Mouse (Mus musculus): Measurements from ENCODE around the gene Olfr68. TPM values are rescaled to one million over a fixed set of nuclear protein-coding genes. Genes with fewer than 3 reads are reported as not detected.
"Not testable (repeated sequence)": the region's sequence is repeated elsewhere in the genome, so short reads cannot be mapped to it uniquely, and the experiment has no call there.

Olfr68 gene
- polyA plus RNA-seq (2012; ENCODE audit: insufficient read depth, insufficient read length, missing spikeins): not detected in 2 replicates

GRCm38 (mm10) chr7:103779598-103779997 is at the start of gene Olfr68:
Olfr68 (minus strand) TSS chr7:103779698.
- Histone ChIP-seq H3K27ac (ENCODE audit: insufficient read depth, low read depth, low read length) (no peak within 1 kb of the TSS), H3K4me3 (ENCODE audit: insufficient read depth, low read length) (no peak within 1 kb of the TSS), H3K4me1 (ENCODE audit: control insufficient read depth, insufficient read depth, low read length) (no peaks in the 10 kb centered on the region)
- TF ChIP-seq CTCF (IDR thresholded peaks at IDR 0.05; ENCODE audit: low read depth, low read length) (no peak), POLR2A (IDR thresholded peaks at IDR 0.05; ENCODE audit: borderline replicate concordance, low read depth, low read length) (no peak)

DNA sequence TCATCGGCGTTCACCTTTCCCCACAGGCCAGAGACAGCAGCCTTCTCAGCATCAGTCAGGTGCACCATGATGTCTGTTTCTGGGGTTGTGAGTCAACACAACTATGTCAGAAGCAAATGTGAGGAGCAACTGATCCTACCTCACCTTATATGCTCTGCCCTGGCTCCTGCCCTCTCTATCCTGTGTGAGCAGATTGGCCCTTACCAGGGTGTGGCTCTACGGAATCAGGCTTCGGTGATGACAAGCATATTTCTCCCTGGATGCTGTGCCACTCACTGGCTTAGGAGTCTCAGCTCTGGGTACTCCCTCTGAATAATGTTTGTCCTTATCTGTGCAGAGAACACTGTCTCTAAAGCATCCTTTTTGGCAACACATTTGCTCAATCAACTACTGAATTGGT is 48.3 kb upstream of the Olfr68 start, which contains the start of gene Hbb-bs:
TSS of gene Hbb-bs (minus strand) at position 289 of the 400 bp plus-strand sequence.
- Histone ChIP-seq H3K27ac (ENCODE audit: insufficient read depth, low read depth, low read length) (no peak within 1 kb of the TSS), H3K4me3 (ENCODE audit: insufficient read depth, low read length) (no peak within 1 kb of the TSS), H3K4me1 (ENCODE audit: control insufficient read depth, insufficient read depth, low read length) (no peaks in the 10 kb centered on the region)
- TF ChIP-seq CTCF (IDR thresholded peaks at IDR 0.05; ENCODE audit: low read depth, low read length): no peak
- no peak for TF ChIP-seq POLR2A (IDR thresholded peaks at IDR 0.05; ENCODE audit: borderline replicate concordance, low read depth, low read length)

GRCm38 (mm10) chr7:103827139-103827538 is 47.6 kb upstream of the Olfr68 start:
- not testable (repeated sequence) for H3K4me1 ChIP-seq (ENCODE audit: control insufficient read depth, insufficient read depth, low read length); H3K27ac ChIP-seq (ENCODE audit: insufficient read depth, low read depth, low read length); H3K4me3 ChIP-seq (ENCODE audit: insufficient read depth, low read length)

DNA sequence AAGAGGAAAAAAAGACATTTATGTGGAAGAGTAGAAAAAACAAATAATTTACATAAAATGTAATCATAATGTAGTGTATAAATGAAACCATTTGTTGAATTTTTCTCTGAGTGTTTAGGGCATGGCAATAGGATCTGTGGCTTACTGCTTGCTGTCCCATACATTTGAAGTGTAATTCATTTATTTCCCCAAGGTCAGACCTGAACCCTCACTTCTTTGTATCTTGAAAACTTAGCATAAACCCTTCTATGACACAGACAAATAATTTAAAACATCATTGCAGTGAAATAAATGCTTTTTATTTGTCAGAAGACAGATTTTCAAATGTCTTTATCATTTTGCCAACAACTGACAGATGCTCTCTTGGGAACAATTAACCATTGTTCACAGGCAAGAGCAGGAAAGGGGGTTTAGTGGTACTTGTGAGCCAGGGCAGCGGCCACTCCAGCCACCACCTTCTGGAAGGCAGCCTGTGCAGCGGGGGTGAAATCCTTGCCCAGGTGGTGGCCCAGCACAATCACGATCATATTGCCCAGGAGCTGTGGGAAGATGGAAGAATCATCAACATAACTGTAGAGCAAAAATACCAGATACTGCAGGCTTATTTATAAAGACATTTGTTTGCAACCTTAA is 46.9 kb upstream of the Olfr68 start:
- TF ChIP-seq POLR2A (IDR thresholded peaks at IDR 0.05; ENCODE audit: borderline replicate concordance, low read depth, low read length) (no peak), CTCF (IDR thresholded peaks at IDR 0.05; ENCODE audit: low read depth, low read length) (no peak)
- H3K27ac ChIP-seq (ENCODE audit: insufficient read depth, low read depth, low read length): no peak overlapping the region
- no peak overlapping the region for H3K4me3 ChIP-seq (ENCODE audit: insufficient read depth, low read length)
- H3K4me1 ChIP-seq (ENCODE audit: control insufficient read depth, insufficient read depth, low read length): no peaks in the 10 kb centered on the region

DNA sequence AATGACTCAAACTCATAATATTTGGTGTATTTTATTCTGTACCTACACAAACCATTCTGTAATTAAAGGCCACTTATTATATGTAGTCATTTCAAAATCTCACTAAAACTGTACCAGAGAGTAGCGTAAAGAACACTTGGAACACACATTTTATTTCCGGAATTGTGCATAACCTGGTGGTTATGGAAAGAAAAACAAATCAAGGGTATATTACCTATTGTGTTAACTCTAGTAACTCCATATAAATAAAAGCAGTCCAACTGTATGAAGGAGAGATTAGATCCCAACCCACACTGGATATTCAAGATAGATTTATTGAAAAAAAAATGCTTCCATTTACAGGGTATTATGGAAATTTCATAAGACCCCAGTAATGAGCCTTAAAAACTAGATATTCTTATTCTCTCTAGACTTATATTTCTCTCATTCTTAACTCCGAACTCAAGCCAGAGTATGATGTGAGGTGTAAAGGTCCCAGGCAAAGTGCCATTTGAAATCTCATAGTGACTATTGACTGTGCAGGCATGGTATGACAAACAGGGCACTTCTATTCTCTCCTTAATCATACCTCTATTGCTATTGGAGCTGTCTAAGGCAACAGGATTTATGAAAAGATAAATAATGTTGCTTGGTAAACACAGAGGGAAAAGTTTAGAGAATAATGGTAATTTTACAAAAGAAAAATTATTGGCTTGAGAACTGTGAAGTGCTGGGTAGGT is 46.2 kb upstream of the Olfr68 start:
- TF ChIP-seq CTCF (IDR thresholded peaks at IDR 0.05; ENCODE audit: low read depth, low read length) (no peak), POLR2A (IDR thresholded peaks at IDR 0.05; ENCODE audit: borderline replicate concordance, low read depth, low read length) (no peak)
- Histone ChIP-seq H3K27ac (ENCODE audit: insufficient read depth, low read depth, low read length) (no peak overlapping the region), H3K4me3 (ENCODE audit: insufficient read depth, low read length) (no peak overlapping the region), H3K4me1 (ENCODE audit: control insufficient read depth, insufficient read depth, low read length) (no peaks in the 10 kb centered on the region)

GRCm38 (mm10) chr7:103824597-103824996 is 45.1 kb upstream of the Olfr68 start:
- H3K4me3 ChIP-seq (ENCODE audit: insufficient read depth, low read length): no peak overlapping the region
- H3K27ac ChIP-seq (ENCODE audit: insufficient read depth, low read depth, low read length): no peak overlapping the region
- H3K4me1 ChIP-seq (ENCODE audit: control insufficient read depth, insufficient read depth, low read length): no peaks in the 10 kb centered on the region
- TF ChIP-seq CTCF (IDR thresholded peaks at IDR 0.05; ENCODE audit: low read depth, low read length): no peak
- no peak for TF ChIP-seq POLR2A (IDR thresholded peaks at IDR 0.05; ENCODE audit: borderline replicate concordance, low read depth, low read length)

GRCm38 (mm10) chr7:103815085-103815484 is 35.6 kb upstream of the Olfr68 start:
- not testable (repeated sequence) for H3K4me3 ChIP-seq (ENCODE audit: insufficient read depth, low read length); H3K4me1 ChIP-seq (ENCODE audit: control insufficient read depth, insufficient read depth, low read length); H3K27ac ChIP-seq (ENCODE audit: insufficient read depth, low read depth, low read length)

DNA sequence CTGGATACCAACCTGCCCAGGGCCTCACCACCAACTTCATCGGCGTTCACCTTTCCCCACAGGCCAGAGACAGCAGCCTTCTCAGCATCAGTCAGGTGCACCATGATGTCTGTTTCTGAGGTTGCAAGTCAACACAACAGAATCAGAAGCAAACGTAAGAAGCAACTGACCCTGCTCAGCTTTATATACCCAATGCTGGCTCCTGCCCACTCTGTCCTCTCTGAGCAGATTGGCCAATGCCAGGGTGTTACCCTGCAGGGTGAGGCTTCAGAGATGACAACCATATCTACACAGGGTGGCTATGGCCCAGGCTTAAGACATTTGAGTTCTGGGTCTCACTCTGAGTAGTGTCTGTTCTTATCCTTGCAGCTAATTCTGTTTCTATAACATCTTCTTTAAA is 34.3 kb upstream of the Olfr68 start, which contains the start of gene Hbb-bt:
TSS of gene Hbb-bt (minus strand) at position 231 of the 400 bp plus-strand sequence.
- H3K4me3 ChIP-seq (ENCODE audit: insufficient read depth, low read length): no peak within 1 kb of the TSS
- no peak for TF ChIP-seq POLR2A (IDR thresholded peaks at IDR 0.05; ENCODE audit: borderline replicate concordance, low read depth, low read length)
- no peak for TF ChIP-seq CTCF (IDR thresholded peaks at IDR 0.05; ENCODE audit: low read depth, low read length)
- no peak within 1 kb of the TSS for H3K27ac ChIP-seq (ENCODE audit: insufficient read depth, low read depth, low read length)
- no peaks in the 10 kb centered on the region for H3K4me1 ChIP-seq (ENCODE audit: control insufficient read depth, insufficient read depth, low read length)

GRCm38 (mm10) chr7:103813152-103813551 is 33.7 kb upstream of the Olfr68 start:
- H3K4me3 ChIP-seq (ENCODE audit: insufficient read depth, low read length); H3K27ac ChIP-seq (ENCODE audit: insufficient read depth, low read depth, low read length); H3K4me1 ChIP-seq (ENCODE audit: control insufficient read depth, insufficient read depth, low read length): not testable (repeated sequence)

- TF ChIP-seq POLR2A (IDR thresholded peaks at IDR 0.05; ENCODE audit: borderline replicate concordance, low read depth, low read length) (no peak), CTCF (IDR thresholded peaks at IDR 0.05; ENCODE audit: low read depth, low read length) (no peak)
- Histone ChIP-seq H3K27ac (ENCODE audit: insufficient read depth, low read depth, low read length) (no peak overlapping the region), H3K4me3 (ENCODE audit: insufficient read depth, low read length) (no peak overlapping the region), H3K4me1 (ENCODE audit: control insufficient read depth, insufficient read depth, low read length) (no peaks in the 10 kb centered on the region)
These were observed 32.7 kb upstream of the Olfr68 start for GRCm38 (mm10) chr7:103812174-103812573.

Data from bone marrow macrophage, adult 2 months (primary cell).